Mouse (Mus musculus) lung, adult 2 months (tissue): Measurements from ENCODE around the gene Zfp609.

Source experiments
- CTCF ChIP-seq: fragments of 200-500 bp; IDR thresholded peaks from 2 replicates; pipeline ENCODE4 v1.5.1; 2011; ENCODE audit warnings: mild to moderate bottlenecking, low read length, control low read depth; ENCODE audit not compliant: insufficient read depth
- POLR2A ChIP-seq: fragments of 200-500 bp; IDR thresholded peaks from 2 replicates; pipeline ENCODE4 v1.6.1; 2011; ENCODE audit warnings: low read depth, mild to moderate bottlenecking, control low read depth, low read length, borderline replicate concordance; ENCODE audit errors: extremely low read depth

DNA sequence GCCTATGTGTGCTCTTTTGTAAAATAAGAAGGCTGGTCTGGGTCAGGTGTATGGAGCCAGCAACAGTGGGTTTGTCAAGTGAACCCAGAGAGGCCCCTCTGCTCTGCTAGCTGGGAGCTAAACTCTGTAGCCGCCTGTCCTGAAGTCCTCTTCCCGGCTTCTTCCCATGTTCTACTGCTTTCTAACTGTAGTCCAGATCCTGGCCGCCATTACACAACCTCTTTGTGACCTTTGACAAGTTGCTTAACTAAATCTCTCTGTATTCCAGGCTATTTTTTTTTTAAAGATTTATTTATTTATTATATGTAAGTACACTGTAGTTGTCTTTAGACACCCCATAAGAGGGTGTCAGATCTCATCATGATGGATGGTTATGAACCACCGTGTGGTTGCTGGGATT is 173.6 kb downstream of the Zfp609 start:
- TF ChIP-seq CTCF (no peak), POLR2A (no peak)
